Mouse (Mus musculus) hindbrain, embryonic 10.5 days (tissue): Measurements from ENCODE around the gene Ptpn11. TPM values are rescaled to one million over a fixed set of nuclear protein-coding genes. Genes with fewer than 3 reads are reported as not detected.
"Not testable (repeated sequence)": the region's sequence is repeated elsewhere in the genome, so short reads cannot be mapped to it uniquely, and the experiment has no call there.

Source experiments
- DNase-seq: peaks from one replicate; pipeline ENCODE4 v3.0.0-alpha.2; 2017; ENCODE audit warnings: low spot score
- H3K27ac ChIP-seq: fragments of 300-500 bp; sonication (generic); 2 replicates; pipeline ENCODE4 v1.5.1; 2016; ENCODE audit warnings: mild to moderate bottlenecking, moderate library complexity
- H3K27me3 ChIP-seq: fragments of 300-500 bp; sonication (generic); 2 replicates; pipeline ENCODE4 v1.6.1; 2016; ENCODE audit warnings: mild to moderate bottlenecking; ENCODE audit not compliant: poor library complexity, insufficient read depth, severe bottlenecking
- H3K36me3 ChIP-seq: fragments of 300-500 bp; sonication (generic); 2 replicates; pipeline ENCODE4 v1.6.1; 2016; ENCODE audit warnings: mild to moderate bottlenecking, moderate library complexity
- H3K4me1 ChIP-seq: fragments of 300-500 bp; sonication (generic); replicated peaks from 2 replicates; pipeline ENCODE4 v1.6.1; 2016; ENCODE audit warnings: mild to moderate bottlenecking
- H3K4me3 ChIP-seq: fragments of 300-500 bp; sonication (generic); 2 replicates; pipeline ENCODE4 v1.5.1; 2016; ENCODE audit warnings: mild to moderate bottlenecking, moderate library complexity
- H3K9me3 ChIP-seq: fragments of 300-500 bp; sonication (generic); 2 replicates; pipeline ENCODE4 v1.6.1; 2016; ENCODE audit warnings: mild to moderate bottlenecking, moderate library complexity
- WGBS: fragments of 180-500 bp; shearing (Covaris S2); methylation state at CpG from one replicate; pipeline ENCODE4 v1.1.7; 2016; 5-methylcytosine and 5-hydroxymethylcytosine counted together
- polyA plus RNA-seq: library from polyadenylated mRNA; unstranded; fragments of >200 nt; fragmentation: Nextera tagmentation; extraction: Ambion mirVana; gene quantifications from 2 replicates; pipeline ENCODE4 v1.2.1, GENCODE M21; 2016

Gene Ptpn11
- polyA plus RNA-seq = 20.4 and 23.1 TPM in 2 replicates

- H3K27me3 ChIP-seq = no peaks in the 10 kb centered on the region
- peak; percentile 89 for DNase-seq
- peak within 1 kb of the TSS; percentile 94 for H3K4me3 ChIP-seq
- peaks cover 39% of the 10 kb centered on the region for H3K4me1 ChIP-seq
- peak within 1 kb of the TSS; percentile 96 for H3K27ac ChIP-seq
- under 1% methylated on average over 98 of the region's 98 CpGs for WGBS
- no peaks in the 10 kb centered on the region for H3K9me3 ChIP-seq
- peaks cover 5% of the 10 kb centered on the region; the same call in 1 of the 2 replicates for H3K36me3 ChIP-seq
Observed at GRCm38 (mm10) chr5:121190836-121191583, at the start of gene Ptpn11. Gene Ptpn11, minus strand, starts transcription at chr5:121191397.

DNA sequence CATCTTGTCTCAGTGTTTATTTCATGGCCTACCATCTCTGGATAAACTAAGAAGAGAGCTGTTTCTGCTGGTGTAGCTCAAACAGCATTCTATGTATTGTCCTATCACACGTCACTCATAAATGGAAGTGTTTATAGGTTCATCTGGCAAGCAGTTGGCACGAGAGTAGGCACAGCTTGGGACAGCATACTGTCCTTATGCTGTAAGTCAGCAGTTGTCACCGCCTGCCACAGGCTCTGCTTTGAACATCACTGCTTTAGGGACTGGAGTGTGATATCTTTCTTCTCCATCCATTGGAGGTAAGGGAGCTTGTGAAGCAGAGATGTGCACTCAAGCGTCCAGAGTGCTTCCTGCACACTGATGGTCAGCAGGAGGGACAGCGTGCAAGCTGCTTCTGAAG is 48.6 kb upstream of the Ptpn11 start:
- DNase-seq = no peak
- H3K27me3 ChIP-seq = no peaks in the 10 kb centered on the region
- H3K9me3 ChIP-seq = no peaks in the 10 kb centered on the region
- H3K36me3 ChIP-seq = peaks cover 3% of the 10 kb centered on the region; the same call in 1 of the 2 replicates
- no peak overlapping the region for H3K4me3 ChIP-seq
- WGBS = 86% methylated on average over 5 of the region's 5 CpGs
- no peak overlapping the region for H3K27ac ChIP-seq
- H3K4me1 ChIP-seq = no peaks in the 10 kb centered on the region; the same call in 1 of the 2 replicates

- DNase-seq = no peak
- Histone ChIP-seq H3K9me3 (no peaks in the 10 kb centered on the region), H3K4me3 (no peak overlapping the region), H3K36me3 (peaks cover 3% of the 10 kb centered on the region; the same call in 1 of the 2 replicates), H3K27ac (no peak overlapping the region), H3K4me1 (no peaks in the 10 kb centered on the region; the same call in 1 of the 2 replicates), H3K27me3 (no peaks in the 10 kb centered on the region)
- 89% methylated on average over 2 of the region's 2 CpGs for WGBS
Observed at GRCm38 (mm10) chr5:121238208-121238607, 47.0 kb upstream of the Ptpn11 start.

- 83% methylated on average over 5 of the region's 5 CpGs for WGBS
Observed at GRCm38 (mm10) chr5:121236171-121236570, 45.0 kb upstream of the Ptpn11 start.

GRCm38 (mm10) chr5:121233726-121234125 is 42.5 kb upstream of the Ptpn11 start:
- 88% methylated on average over 2 of the region's 2 CpGs for WGBS

More at GRCm38 (mm10) chr5:121236171-121236570, 45.0 kb upstream of the Ptpn11 start:
- no peaks in the 10 kb centered on the region; the same call in 1 of the 2 replicates for H3K4me1 ChIP-seq
- peaks cover 3% of the 10 kb centered on the region; the same call in 1 of the 2 replicates for H3K36me3 ChIP-seq
- H3K9me3 ChIP-seq = no peaks in the 10 kb centered on the region
- H3K27me3 ChIP-seq = no peaks in the 10 kb centered on the region
- no peak overlapping the region for H3K27ac ChIP-seq
- no peak overlapping the region for H3K4me3 ChIP-seq
- no peak for DNase-seq

DNA sequence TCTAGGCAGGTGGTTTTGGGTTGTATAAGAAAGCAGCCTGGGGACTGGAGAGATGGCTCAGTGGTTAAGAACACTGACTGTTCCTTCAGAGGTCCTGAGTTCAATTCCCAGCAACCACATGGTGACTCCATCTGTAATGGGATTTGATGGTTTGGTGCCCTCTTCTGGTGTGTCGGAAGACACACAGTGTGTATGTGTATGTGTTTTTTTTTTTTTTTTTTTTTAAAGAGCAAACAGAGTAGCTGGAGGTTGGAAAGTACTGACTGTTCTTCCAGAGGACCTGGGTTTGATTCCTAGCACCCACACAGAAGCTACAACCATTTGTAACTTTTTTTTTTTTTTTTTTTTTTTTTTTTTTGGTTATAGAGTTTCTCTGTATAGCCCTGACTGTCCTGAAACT is 41.6 kb upstream of the Ptpn11 start:
- Histone ChIP-seq H3K4me3 (no peak overlapping the region), H3K9me3 (no peaks in the 10 kb centered on the region), H3K4me1 (no peaks in the 10 kb centered on the region), H3K36me3 (peaks cover 3% of the 10 kb centered on the region; the same call in 1 of the 2 replicates), H3K27me3 (no peaks in the 10 kb centered on the region), H3K27ac (no peak overlapping the region)
- 94% methylated on average over 1 of the region's 1 CpGs for WGBS
- DNase-seq = no peak

More at GRCm38 (mm10) chr5:121233726-121234125, 42.5 kb upstream of the Ptpn11 start:
- peaks cover 3% of the 10 kb centered on the region; the same call in 1 of the 2 replicates for H3K36me3 ChIP-seq
- no peak for DNase-seq
- no peaks in the 10 kb centered on the region for H3K27me3 ChIP-seq
- no peaks in the 10 kb centered on the region for H3K4me1 ChIP-seq
- H3K9me3 ChIP-seq = no peaks in the 10 kb centered on the region
- H3K4me3 ChIP-seq = no peak overlapping the region
- no peak overlapping the region for H3K27ac ChIP-seq

- Histone ChIP-seq H3K9me3 (no peaks in the 10 kb centered on the region), H3K27me3 (no peaks in the 10 kb centered on the region), H3K4me1 (no peaks in the 10 kb centered on the region), H3K27ac (no peak overlapping the region), H3K36me3 (peaks cover 3% of the 10 kb centered on the region; the same call in 1 of the 2 replicates), H3K4me3 (no peak overlapping the region)
- no peak for DNase-seq
- 95% methylated on average over 9 of the region's 9 CpGs for WGBS
Observed at GRCm38 (mm10) chr5:121230811-121231210, 39.6 kb upstream of the Ptpn11 start.

- H3K4me1 ChIP-seq = no peaks in the 10 kb centered on the region
- WGBS = 94% methylated on average over 2 of the region's 2 CpGs
- H3K27ac ChIP-seq = no peak overlapping the region
- H3K36me3 ChIP-seq = no peaks in the 10 kb centered on the region
- no peaks in the 10 kb centered on the region for H3K27me3 ChIP-seq
- DNase-seq = no peak
- no peak overlapping the region for H3K4me3 ChIP-seq
- H3K9me3 ChIP-seq = no peaks in the 10 kb centered on the region
Observed at GRCm38 (mm10) chr5:121229182-121229581, 38.0 kb upstream of the Ptpn11 start.

DNA sequence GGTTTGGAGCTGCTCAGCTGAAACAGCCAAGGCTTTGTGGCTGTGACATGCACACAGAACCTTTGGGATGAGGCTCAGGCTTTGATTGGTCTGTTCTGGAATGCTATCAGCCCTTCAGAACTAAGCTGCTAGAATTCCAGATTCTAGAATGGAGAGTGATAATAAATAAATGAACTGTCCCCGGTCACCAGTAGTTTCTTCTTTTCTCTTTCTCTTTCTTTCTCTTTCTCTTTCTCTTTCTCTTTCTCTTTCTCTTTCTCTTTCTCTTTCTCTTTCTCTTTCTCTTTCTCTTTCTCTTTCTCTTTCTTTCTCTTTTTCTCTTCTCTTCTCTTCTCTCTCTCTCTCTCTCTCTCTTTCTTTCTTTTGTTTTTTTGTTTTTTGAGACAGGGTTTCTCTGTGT is 36.1 kb upstream of the Ptpn11 start:
- not testable (repeated sequence) for H3K9me3 ChIP-seq, DNase-seq, H3K27ac ChIP-seq, H3K36me3 ChIP-seq, H3K4me1 ChIP-seq, H3K4me3 ChIP-seq, H3K27me3 ChIP-seq
- WGBS = 93% methylated on average over 1 of the region's 1 CpGs

DNA sequence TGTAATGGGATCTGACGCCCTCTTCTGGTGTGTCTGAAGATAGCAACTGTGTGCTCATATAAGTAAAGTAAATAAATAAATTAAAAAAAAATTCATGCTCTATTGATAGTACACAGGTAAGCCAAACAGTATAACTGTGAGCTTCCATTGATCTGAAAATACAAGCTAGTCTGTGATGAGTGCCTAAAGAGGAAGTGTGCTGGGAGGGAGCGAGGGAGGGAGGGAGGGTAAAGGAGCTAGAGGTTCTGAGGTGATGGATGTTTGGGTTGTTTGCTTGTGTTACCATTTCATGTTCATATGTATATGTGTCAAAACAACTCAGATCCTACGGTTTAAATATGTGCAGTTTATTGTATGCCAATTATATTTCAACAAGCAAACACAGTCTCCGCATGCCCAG is 35.6 kb upstream of the Ptpn11 start:
- Histone ChIP-seq H3K4me1 (peaks cover 1% of the 10 kb centered on the region), H3K27me3 (no peaks in the 10 kb centered on the region), H3K27ac (no peak overlapping the region), H3K9me3 (no peaks in the 10 kb centered on the region), H3K4me3 (no peak overlapping the region), H3K36me3 (no peaks in the 10 kb centered on the region)
- WGBS = 81% methylated on average over 4 of the region's 4 CpGs
- no peak for DNase-seq

GRCm38 (mm10) chr5:121226406-121226805 is 35.2 kb upstream of the Ptpn11 start:
- WGBS = 81% methylated on average over 3 of the region's 3 CpGs
- Histone ChIP-seq H3K4me3 (no peak overlapping the region), H3K27me3 (no peaks in the 10 kb centered on the region), H3K4me1 (peaks cover 6% of the 10 kb centered on the region), H3K27ac (no peak overlapping the region), H3K9me3 (no peaks in the 10 kb centered on the region), H3K36me3 (no peaks in the 10 kb centered on the region)
- no peak for DNase-seq

- 90% methylated on average over 2 of the region's 2 CpGs for WGBS
- Histone ChIP-seq H3K36me3 (no peaks in the 10 kb centered on the region), H3K9me3 (no peaks in the 10 kb centered on the region), H3K27ac (no peak overlapping the region), H3K4me1 (peaks cover 11% of the 10 kb centered on the region), H3K27me3 (no peaks in the 10 kb centered on the region), H3K4me3 (no peak overlapping the region)
- DNase-seq = no peak
Observed at GRCm38 (mm10) chr5:121225854-121226253, 34.7 kb upstream of the Ptpn11 start.

DNA sequence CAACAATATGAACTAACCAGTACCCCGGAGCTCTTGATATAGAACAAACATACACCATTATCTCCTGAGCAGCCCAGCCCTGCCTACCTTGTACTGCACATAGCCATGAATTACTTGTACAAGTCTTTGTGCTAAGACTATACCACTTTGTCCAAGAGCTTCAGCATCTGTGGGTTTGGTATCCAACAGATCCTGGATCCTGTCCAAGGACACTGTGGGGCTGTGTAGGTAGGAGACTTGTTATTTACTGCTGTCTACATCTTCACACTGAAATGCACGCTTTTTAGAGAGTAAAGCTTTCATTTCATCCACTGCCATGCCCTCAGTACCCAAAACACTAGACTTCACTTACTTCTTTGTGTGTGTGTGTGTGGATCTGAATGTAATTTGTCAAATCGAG is 33.7 kb upstream of the Ptpn11 start:
- Histone ChIP-seq H3K27me3 (no peaks in the 10 kb centered on the region), H3K9me3 (no peaks in the 10 kb centered on the region), H3K4me3 (no peak overlapping the region), H3K4me1 (peaks cover 13% of the 10 kb centered on the region), H3K27ac (no peak overlapping the region), H3K36me3 (no peaks in the 10 kb centered on the region)
- DNase-seq = no peak
- 94% methylated on average over 3 of the region's 3 CpGs for WGBS
